Mouse (Mus musculus) midbrain, embryonic 11.5 days (tissue): ENCODE results near the gene Mn1. TPM values are rescaled to one million over a fixed set of nuclear protein-coding genes. Genes with fewer than 3 reads are reported as not detected.

Experiments
- ATAC-seq: fragments of 200-750 bp; cut with Nextera tagmentation; 2 replicates; pipeline ENCODE4 v1.8.0; 2017; ENCODE audit warnings: moderate TSS enrichment, moderate library complexity; ENCODE audit not compliant: low FRiP score
- DNase-seq: peaks from one replicate; pipeline ENCODE4 v3.0.0; 2015; ENCODE audit warnings: low spot score; ENCODE audit errors: missing footprints
- H3K27ac ChIP-seq: fragments of 300-500 bp; sonication (generic); 2 replicates; pipeline ENCODE4 v1.5.1; 2014; ENCODE audit warnings: low read depth, low read length
- H3K27me3 ChIP-seq: fragments of 300-500 bp; sonication (generic); 2 replicates; pipeline ENCODE4 v1.6.1; 2014; ENCODE audit warnings: mild to moderate bottlenecking, low read length, moderate library complexity, mixed read lengths; ENCODE audit not compliant: control insufficient read depth, insufficient read depth
- H3K36me3 ChIP-seq: fragments of 300-500 bp; sonication (generic); 2 replicates; pipeline ENCODE4 v1.6.1; 2014; ENCODE audit warnings: mild to moderate bottlenecking, low read length, moderate library complexity, mixed read lengths; ENCODE audit not compliant: control insufficient read depth, insufficient read depth
- H3K4me1 ChIP-seq: fragments of 300-500 bp; sonication (generic); 2 replicates; pipeline ENCODE4 v1.6.1; 2014; ENCODE audit warnings: low read length; ENCODE audit not compliant: control insufficient read depth, insufficient read depth
- H3K4me2 ChIP-seq: fragments of 300-500 bp; sonication (generic); 2 replicates; pipeline ENCODE4 v1.6.1; 2014; ENCODE audit warnings: mild to moderate bottlenecking, moderate library complexity
- H3K4me3 ChIP-seq: fragments of 300-500 bp; sonication (generic); 2 replicates; pipeline ENCODE4 v1.5.1; 2014; ENCODE audit warnings: low read depth, low read length
- H3K9ac ChIP-seq: fragments of 300-500 bp; sonication (generic); 2 replicates; pipeline ENCODE4 v1.6.1; 2014; ENCODE audit warnings: low read length
- H3K9me3 ChIP-seq: fragments of 300-500 bp; sonication (generic); 2 replicates; pipeline ENCODE4 v1.6.1; 2016; ENCODE audit warnings: low read length; ENCODE audit not compliant: control insufficient read depth
- WGBS: fragments of 180-500 bp; shearing (Covaris S2); extraction: QIAGEN DNeasy Blood & Tissue Kit; methylation state at CpG from one replicate; pipeline ENCODE4 v1.1.7; 2014; 5-methylcytosine and 5-hydroxymethylcytosine counted together
- polyA plus RNA-seq: library from polyadenylated mRNA; unstranded; fragments of >200 nt; fragmentation: Nextera tagmentation; extraction: Ambion mirVana; gene quantifications from 2 replicates; pipeline ENCODE4 v1.2.1, GENCODE M21; 2014

Mn1 gene
- polyA plus RNA-seq, 1 experiment from 2014 or later, result 46.2 TPM

- H3K27ac ChIP-seq, result 0 out of 2 replicates have a peak overlapping the region, but pooled peaks have one; percentile 20
- H3K36me3 ChIP-seq, result peaks cover 7% of the 10 kb centered on the region; the same call in 1 of the 2 replicates
- H3K4me1 ChIP-seq, result peaks cover 54% of the 10 kb centered on the region
Measured at GRCm38 (mm10) chr5:111437205-111437604, 20.0 kb downstream of the Mn1 start.

GRCm38 (mm10) chr5:111438336-111438735, 21.2 kb downstream of the Mn1 start:
- H3K27ac ChIP-seq, result no peak overlapping the region

More at GRCm38 (mm10) chr5:111437205-111437604, 20.0 kb downstream of the Mn1 start:
- no peak overlapping the region for H3K9ac ChIP-seq
- WGBS, result 51% methylated on average over 7 of the region's 7 CpGs
- DNase-seq, result no peak
- no peak for ATAC-seq
- no peaks in the 10 kb centered on the region for H3K27me3 ChIP-seq
- H3K4me3 ChIP-seq, result no peak overlapping the region
- H3K4me2 ChIP-seq, result no peak overlapping the region
- H3K9me3 ChIP-seq, result no peaks in the 10 kb centered on the region

GRCm38 (mm10) chr5:111438821-111439220, 21.7 kb downstream of the Mn1 start:
- 93% methylated on average over 8 of the region's 8 CpGs for WGBS
- DNase-seq (no peak), ATAC-seq (no peak)
- Histone ChIP-seq H3K4me1 (peaks cover 41% of the 10 kb centered on the region), H3K9me3 (no peaks in the 10 kb centered on the region), H3K4me3 (no peak overlapping the region), H3K27ac (no peak overlapping the region), H3K4me2 (no peak overlapping the region), H3K27me3 (no peaks in the 10 kb centered on the region), H3K36me3 (peaks cover 7% of the 10 kb centered on the region; the same call in 1 of the 2 replicates), H3K9ac (no peak overlapping the region)

More at GRCm38 (mm10) chr5:111438336-111438735, 21.2 kb downstream of the Mn1 start:
- no peaks in the 10 kb centered on the region for H3K9me3 ChIP-seq
- ATAC-seq (no peak), DNase-seq (no peak)
- H3K27me3 ChIP-seq, result no peaks in the 10 kb centered on the region
- no peak overlapping the region for H3K9ac ChIP-seq
- peaks cover 45% of the 10 kb centered on the region for H3K4me1 ChIP-seq
- WGBS, result 79% methylated on average over 3 of the region's 3 CpGs
- no peak overlapping the region for H3K4me2 ChIP-seq
- H3K4me3 ChIP-seq, result no peak overlapping the region
- H3K36me3 ChIP-seq, result peaks cover 7% of the 10 kb centered on the region; the same call in 1 of the 2 replicates

GRCm38 (mm10) chr5:111440264-111440663, 23.1 kb downstream of the Mn1 start:
- Histone ChIP-seq H3K9me3 (no peaks in the 10 kb centered on the region), H3K4me2 (no peak overlapping the region), H3K27me3 (no peaks in the 10 kb centered on the region), H3K9ac (no peak overlapping the region), H3K36me3 (peaks cover 7% of the 10 kb centered on the region; the same call in 1 of the 2 replicates), H3K4me3 (no peak overlapping the region), H3K27ac (no peak overlapping the region), H3K4me1 (peaks cover 42% of the 10 kb centered on the region)
- ATAC-seq, result no peak
- no peak for DNase-seq
- 96% methylated on average over 4 of the region's 4 CpGs for WGBS

GRCm38 (mm10) chr5:111442151-111442871, 25.1 kb downstream of the Mn1 start:
- Histone ChIP-seq H3K4me1 (peaks cover 44% of the 10 kb centered on the region), H3K9ac (no peak overlapping the region), H3K4me3 (no peak overlapping the region), H3K27me3 (no peaks in the 10 kb centered on the region), H3K36me3 (peaks cover 2% of the 10 kb centered on the region; the same call in 1 of the 2 replicates), H3K4me2 (no peak overlapping the region), H3K27ac (0 out of 2 replicates have a peak overlapping the region, but pooled peaks have one; percentile 25), H3K9me3 (no peaks in the 10 kb centered on the region)
- ATAC-seq (no peak), DNase-seq (no peak)
- 71% methylated on average over 11 of the region's 11 CpGs for WGBS

GRCm38 (mm10) chr5:111443636-111444035, 26.5 kb downstream of the Mn1 start:
- Histone ChIP-seq H3K27ac (no peak overlapping the region), H3K9ac (no peak overlapping the region), H3K4me3 (no peak overlapping the region), H3K4me2 (no peak overlapping the region), H3K9me3 (no peaks in the 10 kb centered on the region), H3K4me1 (peaks cover 52% of the 10 kb centered on the region), H3K27me3 (no peaks in the 10 kb centered on the region), H3K36me3 (no peaks in the 10 kb centered on the region; the same call in none of the 2 replicates)
- DNase-seq (no peak), ATAC-seq (no peak)
- WGBS, result 94% methylated on average over 3 of the region's 3 CpGs

- Histone ChIP-seq H3K4me1 (peaks cover 57% of the 10 kb centered on the region), H3K9me3 (no peaks in the 10 kb centered on the region), H3K4me2 (no peak overlapping the region), H3K27me3 (no peaks in the 10 kb centered on the region), H3K4me3 (no peak overlapping the region), H3K9ac (0 out of 2 replicates have a peak overlapping the region, but pooled peaks have one; percentile 30), H3K36me3 (no peaks in the 10 kb centered on the region; the same call in none of the 2 replicates), H3K27ac (peak overlapping the region; percentile 36; the same call in 1 of the 2 replicates)
- DNase-seq, result no peak
- 91% methylated on average over 4 of the region's 4 CpGs for whole genome bisulfite sequencing
- ATAC-seq, result no peak
Measured at GRCm38 (mm10) chr5:111444361-111444760, 27.2 kb downstream of the Mn1 start.

- H3K4me2 ChIP-seq, result peak overlapping the region; percentile 3; the same call in 1 of the 2 replicates
- H3K27ac ChIP-seq, result peak overlapping the region; percentile 60
- H3K9ac ChIP-seq, result no peak overlapping the region
- no peaks in the 10 kb centered on the region; the same call in none of the 2 replicates for H3K36me3 ChIP-seq
- DNase-seq, result peak; percentile 94
- ATAC-seq, result peak; percentile 81
- no peaks in the 10 kb centered on the region for H3K9me3 ChIP-seq
- no peaks in the 10 kb centered on the region for H3K27me3 ChIP-seq
- H3K4me1 ChIP-seq, result peaks cover 47% of the 10 kb centered on the region
- 19% methylated on average over 7 of the region's 7 CpGs for WGBS
- H3K4me3 ChIP-seq, result no peak overlapping the region
Measured at GRCm38 (mm10) chr5:111446652-111447051, 29.5 kb downstream of the Mn1 start.

- Histone ChIP-seq H3K4me2 (no peak overlapping the region), H3K9ac (no peak overlapping the region), H3K36me3 (no peaks in the 10 kb centered on the region; the same call in none of the 2 replicates), H3K27ac (no peak overlapping the region), H3K4me1 (peaks cover 37% of the 10 kb centered on the region), H3K4me3 (no peak overlapping the region), H3K27me3 (no peaks in the 10 kb centered on the region), H3K9me3 (no peaks in the 10 kb centered on the region)
- no peak for ATAC-seq
- WGBS, result 66% methylated on average over 8 of the region's 8 CpGs
- DNase-seq, result no peak
Measured at GRCm38 (mm10) chr5:111449700-111450099, 32.5 kb downstream of the Mn1 start.
